Mouse (Mus musculus): ENCODE data around the gene Emc4.

DNA sequence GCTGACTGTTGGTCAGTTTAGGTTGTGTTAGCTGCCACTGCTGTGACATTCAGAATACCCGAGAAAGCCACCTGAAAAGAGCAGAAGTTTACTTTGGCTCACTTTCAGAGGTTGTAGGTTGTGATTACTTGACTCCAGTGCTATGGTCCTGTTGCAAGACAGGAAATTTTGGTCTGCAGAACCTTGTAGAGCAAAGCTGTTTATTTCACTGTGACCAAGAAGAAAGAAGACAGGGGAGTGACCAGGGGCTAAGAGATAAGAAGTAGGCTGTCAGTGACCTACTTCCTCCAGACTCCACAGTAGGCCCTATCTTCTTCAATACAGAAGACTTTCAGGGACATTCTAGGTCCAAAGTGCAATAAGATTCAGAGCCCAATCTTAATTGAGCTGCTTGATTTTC lies 28.8 kb upstream of the Emc4 start:
- TF ChIP-seq CTCF (IDR thresholded peaks at IDR 0.05; ENCODE audit: low read depth, low read length): no peak
- no peak for TF ChIP-seq POLR2A (IDR thresholded peaks at IDR 0.05; ENCODE audit: extremely low read depth, insufficient read depth, low read length)
